Comparison of ENCODE assay signal across 13 mouse cellular contexts in genomic region chr11:101146377-101146776, GRCm38 (mm10). TPM values are rescaled to one million over a fixed set of nuclear protein-coding genes. Genes with fewer than 3 reads are reported as not detected.
DNase-seq lines count a peak whose midpoint lies in the region; ATAC-seq lines count a peak whose summit lies in the region.
"Had no signal": no experiment of that assay in that cellular context is flagged by ENCODE, and none has a peak within 500 bp of the region (broad histone marks: within the 10 kb centered on the region; RNA-seq: fewer than 3 reads in every experiment).

No protein-coding gene starts in this region.

- 13% methylated on average over 10 of the region's 10 CpGs for WGBS in forebrain, embryonic 12.5 days
- 33% methylated on average over 10 of the region's 10 CpGs for WGBS in limb, embryonic 10.5 days
- 38% methylated on average over 10 of the region's 10 CpGs for WGBS in intestine, embryonic 15.5 days

- H3K36me3 ChIP-seq in forebrain, embryonic 12.5 days (replicated peaks), result no peaks in the 10 kb centered on the region
- H3K36me3 ChIP-seq in limb, embryonic 10.5 days, result no peaks in the 10 kb centered on the region
- no peaks in the 10 kb centered on the region for H3K36me3 ChIP-seq in intestine, embryonic 15.5 days
- H3K36me3 ChIP-seq: kidney, embryonic 15.5 days had no signal

- no peak overlapping the region for H3K9ac ChIP-seq in forebrain, embryonic 12.5 days
- H3K9ac ChIP-seq in intestine, embryonic 15.5 days, result no peak overlapping the region
- H3K9ac ChIP-seq: kidney, embryonic 15.5 days had no signal

- peak; percentile 68 for ATAC-seq in forebrain, embryonic 12.5 days (ENCODE audit: low FRiP score)
- ATAC-seq in intestine, embryonic 15.5 days, result no peak

- H3K4me3 ChIP-seq in forebrain, embryonic 12.5 days (replicated peaks), result no peak overlapping the region
- H3K4me3 ChIP-seq in limb, embryonic 10.5 days, result no peak overlapping the region
- no peak overlapping the region for H3K4me3 ChIP-seq in intestine, embryonic 15.5 days (replicated peaks)
- H3K4me3 ChIP-seq: erythroblast, embryonic 14.5 days; kidney, embryonic 15.5 days had no signal

- H3K27ac ChIP-seq in forebrain, embryonic 12.5 days, result no peak overlapping the region
- no peak overlapping the region for H3K27ac ChIP-seq in limb, embryonic 10.5 days
- no peak overlapping the region for H3K27ac ChIP-seq in intestine, embryonic 15.5 days
- H3K27ac ChIP-seq: kidney, embryonic 15.5 days had no signal

- peaks cover 23% of the 10 kb centered on the region for H3K4me1 ChIP-seq in forebrain, embryonic 12.5 days
- peaks cover 31% of the 10 kb centered on the region for H3K4me1 ChIP-seq in limb, embryonic 10.5 days
- peaks cover 22% of the 10 kb centered on the region for H3K4me1 ChIP-seq in intestine, embryonic 15.5 days (replicated peaks)

- no peaks in the 10 kb centered on the region for H3K27me3 ChIP-seq in forebrain, embryonic 12.5 days
- peaks cover 8% of the 10 kb centered on the region for H3K27me3 ChIP-seq in limb, embryonic 10.5 days (ENCODE audit: low read depth, poor library complexity, severe bottlenecking)
- H3K27me3 ChIP-seq in intestine, embryonic 15.5 days (replicated peaks), result no peaks in the 10 kb centered on the region
- H3K27me3 ChIP-seq: kidney, embryonic 15.5 days had no signal

- H3K4me2 ChIP-seq in forebrain, embryonic 12.5 days, result no peak overlapping the region
- H3K4me2 ChIP-seq in intestine, embryonic 15.5 days (replicated peaks), result no peak overlapping the region
- H3K4me2 ChIP-seq: kidney, embryonic 15.5 days had no signal

- no peaks in the 10 kb centered on the region for H3K9me3 ChIP-seq in forebrain, embryonic 12.5 days
- H3K9me3 ChIP-seq in limb, embryonic 10.5 days (replicated peaks), result no peaks in the 10 kb centered on the region
- H3K9me3 ChIP-seq in intestine, embryonic 15.5 days, result no peaks in the 10 kb centered on the region
- H3K9me3 ChIP-seq: kidney, embryonic 15.5 days had no signal

- DNase-seq in thymus, postnatal 0 days (ENCODE audit: low spot score), result peak; percentile 56
- no peak for DNase-seq in thymus, adult 18-20 months
- DNase-seq in limb, embryonic 10.5 days (ENCODE audit: low spot score), result peak; percentile 65
- DNase-seq in retina, postnatal 1 day, result peak; percentile 77
- DNase-seq in kidney, postnatal 25 days, result no peak
- DNase-seq in lung, postnatal 36 days, result no peak
- DNase-seq: cerebellum, adult 11 months; heart, postnatal 14 days; lung, adult 18-20 months had no signal

RNA-seq across cellular contexts. Expression of gene Tubg2, which starts 9.3 kb away (rescaled TPM):
- polyA plus RNA-seq in thymus, postnatal 0 days (2015; fragmentation: Nextera tagmentation; extraction: Ambion mirVana), result 1.5 and 1.6 TPM in 2 replicates
- polyA plus RNA-seq in forebrain, embryonic 12.5 days (2016; fragmentation: Nextera tagmentation; extraction: Ambion mirVana), result 7.6 and 8.3 TPM in 2 replicates
- 2.5 and 3.0 TPM in 2 replicates for polyA plus RNA-seq in limb, embryonic 10.5 days (2016; fragmentation: Nextera tagmentation; extraction: Ambion mirVana)
- polyA plus RNA-seq in intestine, embryonic 15.5 days (2015; fragmentation: Nextera tagmentation; extraction: Ambion mirVana), result 4.4 and 4.8 TPM in 2 replicates
- polyA plus RNA-seq: erythroblast, embryonic 14.5 days had no signal

RNA-seq across cellular contexts. Expression of gene Cntnap1, which starts 23.9 kb away (rescaled TPM):
- polyA plus RNA-seq in thymus, postnatal 0 days (2015; fragmentation: Nextera tagmentation; extraction: Ambion mirVana), result 0.32 and 0.53 TPM in 2 replicates
- polyA plus RNA-seq in forebrain, embryonic 12.5 days (2016; fragmentation: Nextera tagmentation; extraction: Ambion mirVana), result 0.46 and 0.57 TPM in 2 replicates
- 0.04 and 0.09 TPM in 2 replicates for polyA plus RNA-seq in limb, embryonic 10.5 days (2016; fragmentation: Nextera tagmentation; extraction: Ambion mirVana)
- 0.82 and 1.0 TPM in 2 replicates for polyA plus RNA-seq in intestine, embryonic 15.5 days (2015; fragmentation: Nextera tagmentation; extraction: Ambion mirVana)

RNA-seq across cellular contexts. Expression of gene Plekhh3, which starts 24.8 kb away (rescaled TPM):
- 2.4 and 2.8 TPM in 2 replicates for polyA plus RNA-seq in thymus, postnatal 0 days (2015; fragmentation: Nextera tagmentation; extraction: Ambion mirVana)
- polyA plus RNA-seq in forebrain, embryonic 12.5 days (2016; fragmentation: Nextera tagmentation; extraction: Ambion mirVana), result 9.2 and 9.6 TPM in 2 replicates
- polyA plus RNA-seq in limb, embryonic 10.5 days (2016; fragmentation: Nextera tagmentation; extraction: Ambion mirVana), result 1.9 and 3.0 TPM in 2 replicates
- 11.1 and 12.7 TPM in 2 replicates for polyA plus RNA-seq in intestine, embryonic 15.5 days (2015; fragmentation: Nextera tagmentation; extraction: Ambion mirVana)

RNA-seq across cellular contexts. Expression of gene Tubg1, which starts 26.6 kb away (rescaled TPM):
- polyA plus RNA-seq in thymus, postnatal 0 days (2015; fragmentation: Nextera tagmentation; extraction: Ambion mirVana), result 73.0 and 80.2 TPM in 2 replicates
- polyA plus RNA-seq in forebrain, embryonic 12.5 days (2016; fragmentation: Nextera tagmentation; extraction: Ambion mirVana), result 103 and 108 TPM in 2 replicates
- 145 and 158 TPM in 2 replicates for polyA plus RNA-seq in limb, embryonic 10.5 days (2016; fragmentation: Nextera tagmentation; extraction: Ambion mirVana)
- polyA plus RNA-seq in intestine, embryonic 15.5 days (2015; fragmentation: Nextera tagmentation; extraction: Ambion mirVana), result 58.7 and 59.2 TPM in 2 replicates

RNA-seq across cellular contexts. Expression of gene Retreg3, which starts 26.7 kb away (rescaled TPM):
- polyA plus RNA-seq in thymus, postnatal 0 days (2015; fragmentation: Nextera tagmentation; extraction: Ambion mirVana), result 20.9 and 22.2 TPM in 2 replicates
- 18.6 and 19.3 TPM in 2 replicates for polyA plus RNA-seq in forebrain, embryonic 12.5 days (2016; fragmentation: Nextera tagmentation; extraction: Ambion mirVana)
- 17.8 and 17.9 TPM in 2 replicates for polyA plus RNA-seq in limb, embryonic 10.5 days (2016; fragmentation: Nextera tagmentation; extraction: Ambion mirVana)
- 17.0 and 17.2 TPM in 2 replicates for polyA plus RNA-seq in intestine, embryonic 15.5 days (2015; fragmentation: Nextera tagmentation; extraction: Ambion mirVana)

Comparison
In these comparisons a context has a peak if more than half of its experiments do, and no peak if none do; other contexts are left out.
1. DNase-seq: peak in thymus, postnatal 0 days (single experiment), limb, embryonic 10.5 days (single experiment) and retina, postnatal 1 day (single experiment); none in thymus, adult 18-20 months (0 of 2), kidney, postnatal 25 days (0 of 2) and lung, postnatal 36 days (single experiment).